Mouse (Mus musculus): ENCODE results near the gene Cbln1.
A peak's percentile ranks its signal among the peaks of the same experiment; 100 is the strongest.

Gene Cbln1

DNA sequence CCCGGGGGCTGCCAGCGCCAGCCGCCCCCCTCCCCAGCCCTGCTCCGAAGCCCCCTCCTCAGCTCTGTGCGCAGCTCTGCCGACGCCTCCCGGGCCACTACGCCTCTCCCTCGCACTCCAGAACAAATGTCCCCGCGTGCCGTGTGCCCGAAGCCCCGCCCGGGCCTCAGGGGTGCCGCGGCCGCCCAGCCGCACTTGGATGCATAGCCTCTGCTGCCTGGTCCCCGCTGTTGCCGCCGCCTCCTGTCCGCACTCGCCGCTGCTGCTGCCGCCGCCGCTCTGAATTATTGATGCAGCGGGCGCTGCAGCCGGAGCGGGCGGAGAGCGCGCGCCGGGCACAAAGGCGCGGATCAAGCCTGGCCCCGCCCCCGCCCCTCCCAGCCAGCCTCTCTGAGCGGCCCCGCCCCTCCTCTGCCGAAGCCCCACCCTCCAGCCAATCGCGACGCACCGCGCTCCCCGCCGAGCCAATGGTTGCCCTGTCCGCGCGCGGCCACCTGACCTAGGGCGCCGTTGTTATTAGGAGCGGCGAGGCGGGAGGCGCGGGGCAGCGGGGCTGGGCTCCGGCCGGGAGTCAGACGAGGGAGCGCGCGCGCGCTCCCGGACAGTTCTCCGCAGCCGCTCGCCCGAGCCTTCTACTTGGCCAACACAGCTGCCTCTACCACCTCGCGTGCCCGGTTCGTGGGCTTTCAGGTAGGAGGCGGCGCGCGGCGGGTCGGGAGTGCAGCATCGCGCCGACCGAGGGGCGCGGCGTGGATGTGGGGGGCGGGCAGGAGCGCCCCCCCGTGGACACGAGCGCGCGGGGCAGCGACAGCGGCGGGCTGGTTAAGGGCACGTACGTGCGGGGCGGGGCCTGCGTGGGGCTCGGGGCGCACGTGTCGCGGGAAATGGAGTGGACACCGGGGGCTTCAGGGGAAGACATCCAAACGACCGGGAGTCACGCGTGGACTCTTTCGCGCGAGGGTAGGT is at the start of gene Cbln1:
Gene Cbln1, minus strand, starts transcription at position 339 of the 966 bp plus-strand sequence.
- peak; percentile 57 for DNase-seq (ENCODE audit: low read depth, low spot score)

DNA sequence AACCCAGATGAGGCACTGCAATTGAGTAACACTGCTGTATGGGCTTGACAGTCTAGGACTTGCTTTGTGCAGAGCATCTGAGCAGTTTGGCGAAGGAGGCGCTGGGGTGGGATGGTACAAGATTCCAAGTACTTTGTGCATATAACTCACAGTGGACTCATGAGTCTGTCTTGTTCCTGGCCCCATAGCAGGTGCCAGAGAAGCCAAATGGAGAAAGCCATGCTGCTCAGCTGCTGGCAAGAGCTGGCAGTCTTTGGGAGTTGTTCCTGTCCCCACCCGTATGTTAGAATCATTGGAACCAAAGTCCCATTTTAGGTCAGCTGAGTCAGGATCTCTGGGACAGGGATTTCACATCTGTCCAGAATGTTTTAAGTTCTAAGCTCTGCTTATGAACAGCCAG is 44.7 kb upstream of the Cbln1 start:
- DNase-seq (ENCODE audit: low read depth, low spot score), result no peak

DNA sequence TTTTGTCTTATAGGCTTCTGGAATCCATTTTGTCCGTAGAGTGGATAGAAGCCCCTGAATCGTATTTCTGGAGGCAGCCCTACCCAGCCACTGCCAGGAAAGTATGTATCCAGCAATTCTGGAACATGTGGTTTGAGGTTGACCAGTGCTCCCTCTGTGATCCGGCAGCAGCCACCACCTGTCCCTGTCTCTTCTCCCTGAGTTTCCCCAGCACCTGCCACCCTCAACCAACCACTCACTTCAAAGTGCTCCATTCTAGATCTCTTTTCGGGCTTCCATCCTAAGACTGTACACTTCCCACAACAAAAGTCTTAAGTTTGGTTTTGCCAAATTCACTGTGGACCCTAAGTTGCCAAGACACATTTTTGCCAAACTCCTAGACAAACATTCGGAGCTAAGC is 41.4 kb upstream of the Cbln1 start:
- DNase-seq (ENCODE audit: low read depth, low spot score), result no peak

DNA sequence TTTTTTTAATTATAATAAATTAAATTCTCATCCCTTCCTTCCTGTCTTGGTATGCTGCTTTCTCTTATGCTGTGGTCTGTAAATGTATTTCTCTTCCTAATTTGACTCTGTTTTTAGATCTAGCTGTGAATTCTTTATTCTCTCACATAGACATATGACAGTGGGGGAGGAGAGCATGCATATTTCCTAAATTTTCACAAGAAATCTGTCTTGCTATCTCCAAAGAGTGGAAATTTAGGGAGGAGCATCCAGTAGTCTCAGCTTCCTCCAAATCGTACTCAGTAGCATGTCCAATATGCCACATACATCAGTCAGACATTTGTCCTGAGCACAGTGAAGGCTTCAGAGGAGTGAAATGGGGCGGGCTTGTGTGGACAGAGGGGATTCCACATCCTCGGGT is 40.9 kb upstream of the Cbln1 start:
- no peak for DNase-seq (ENCODE audit: low read depth, low spot score)

DNA sequence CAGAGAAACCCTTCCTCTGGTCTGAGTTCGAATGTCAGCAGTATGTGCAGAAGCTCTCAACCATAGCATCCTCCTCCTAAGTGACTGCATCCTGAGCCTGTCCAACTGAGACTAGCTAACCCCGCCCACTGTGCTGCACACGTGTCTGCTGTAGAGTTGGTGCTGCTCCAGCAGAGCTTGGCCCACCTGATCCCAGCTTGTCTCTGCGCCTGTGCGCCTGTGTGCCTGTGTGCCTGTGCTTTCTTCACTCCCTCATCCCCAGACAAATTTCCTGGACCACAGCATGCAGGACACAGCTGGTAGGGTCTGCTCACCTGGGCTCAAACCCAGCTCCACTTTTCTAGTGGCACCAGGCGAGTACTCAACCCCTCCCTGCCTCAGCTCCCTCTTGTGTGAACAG is 40.2 kb upstream of the Cbln1 start:
- no peak for DNase-seq (ENCODE audit: low read depth, low spot score)

DNA sequence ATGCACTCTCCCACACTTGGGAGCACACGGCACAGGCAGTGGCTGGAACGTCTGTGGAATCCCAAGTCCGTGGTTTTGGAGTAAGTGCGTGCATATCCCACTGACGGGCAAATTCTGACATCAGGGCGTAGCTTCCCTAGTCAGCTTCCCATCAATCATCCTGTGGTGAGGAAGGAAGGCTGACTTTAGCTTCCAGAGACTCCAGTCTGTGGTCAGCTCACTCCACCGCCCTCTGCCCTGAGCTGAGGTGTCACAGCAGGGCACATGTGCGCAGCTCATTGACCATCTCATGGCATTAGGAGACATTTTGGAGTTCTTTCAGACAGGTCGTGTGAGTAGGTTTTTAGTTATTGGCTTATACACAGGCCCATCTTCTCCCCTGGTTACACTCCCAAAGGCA is 34.6 kb upstream of the Cbln1 start:
- no peak for DNase-seq (ENCODE audit: low read depth, low spot score)

DNA sequence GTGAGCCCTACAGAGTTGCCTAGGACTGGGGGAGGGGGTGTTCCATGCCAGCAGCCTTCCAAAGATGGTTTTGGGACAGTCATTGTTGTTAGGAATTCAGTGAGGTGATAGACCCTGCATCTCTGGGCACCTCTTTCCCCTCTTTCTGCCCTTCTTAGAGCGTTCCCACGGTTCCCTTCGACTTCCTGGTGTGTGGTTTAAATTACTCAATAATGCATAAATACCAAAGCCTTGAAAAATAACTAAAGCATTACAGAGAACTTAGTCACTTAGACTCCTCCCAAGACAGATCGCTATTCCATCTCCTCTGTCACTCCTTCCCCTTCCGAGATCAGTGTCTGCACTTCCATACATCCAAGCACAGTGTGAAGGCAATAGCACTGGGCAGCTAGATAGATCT is 32.0 kb upstream of the Cbln1 start:
- DNase-seq (ENCODE audit: low read depth, low spot score), result no peak

DNA sequence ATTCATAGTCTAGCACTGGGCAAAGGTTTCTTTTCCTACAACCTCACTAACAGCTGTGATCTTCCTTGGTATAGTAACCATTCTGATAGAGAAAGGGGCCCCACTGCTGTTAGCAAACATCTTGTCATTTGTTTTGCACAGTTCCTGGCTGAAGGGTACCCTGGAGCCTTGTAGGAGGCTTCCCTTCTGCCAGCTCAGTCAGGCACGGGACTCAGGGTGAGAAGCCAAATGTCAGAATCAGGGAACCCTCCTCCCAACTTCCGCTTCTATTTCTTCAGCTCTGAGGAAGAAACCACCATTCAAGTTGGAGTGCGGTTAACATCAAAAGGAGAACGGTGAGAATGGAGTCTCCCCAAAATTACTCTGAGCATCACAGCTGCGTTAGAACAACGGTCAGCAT is 30.3 kb upstream of the Cbln1 start:
- DNase-seq (ENCODE audit: low read depth, low spot score), result no peak

DNA sequence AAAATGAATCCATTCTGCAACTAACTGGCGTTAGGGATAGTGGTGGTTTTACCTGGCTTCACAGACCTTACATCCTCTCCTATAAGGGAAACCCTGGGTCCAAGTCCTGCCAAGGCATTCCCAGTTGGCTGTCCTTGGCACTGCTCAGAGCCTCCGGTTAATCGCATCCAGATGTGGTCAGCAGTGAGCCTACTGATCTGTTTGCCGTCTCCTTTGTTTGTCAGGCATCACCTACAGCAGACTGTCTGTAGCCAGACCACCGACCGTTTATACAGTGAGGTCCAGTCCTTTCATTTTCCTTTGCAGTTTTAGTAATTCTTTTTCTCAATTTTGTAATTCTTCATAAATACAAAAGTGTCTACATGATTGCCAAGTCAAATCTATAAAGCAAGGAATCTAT is 25.2 kb upstream of the Cbln1 start:
- DNase-seq (ENCODE audit: low read depth, low spot score), result no peak

DNA sequence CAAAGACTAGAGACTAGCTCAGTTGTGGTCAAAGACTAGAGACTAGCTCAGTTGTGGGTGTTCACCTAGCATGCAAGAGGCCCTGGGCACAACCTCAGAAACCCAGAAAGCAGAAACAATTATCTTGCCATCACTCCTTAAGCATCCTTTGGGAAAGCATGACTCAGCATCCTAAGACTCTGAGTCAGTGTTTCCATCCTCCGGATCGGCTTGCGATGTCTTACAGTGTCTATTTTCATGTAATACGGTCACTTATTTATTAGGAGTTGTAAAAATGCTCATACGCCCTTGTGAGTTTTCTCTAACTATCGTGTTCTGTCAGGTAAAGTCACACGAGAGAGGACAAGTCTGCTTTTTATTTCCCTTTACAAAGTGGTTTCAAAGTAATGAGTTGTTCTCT is 24.1 kb upstream of the Cbln1 start:
- no peak for DNase-seq (ENCODE audit: low read depth, low spot score)

DNA sequence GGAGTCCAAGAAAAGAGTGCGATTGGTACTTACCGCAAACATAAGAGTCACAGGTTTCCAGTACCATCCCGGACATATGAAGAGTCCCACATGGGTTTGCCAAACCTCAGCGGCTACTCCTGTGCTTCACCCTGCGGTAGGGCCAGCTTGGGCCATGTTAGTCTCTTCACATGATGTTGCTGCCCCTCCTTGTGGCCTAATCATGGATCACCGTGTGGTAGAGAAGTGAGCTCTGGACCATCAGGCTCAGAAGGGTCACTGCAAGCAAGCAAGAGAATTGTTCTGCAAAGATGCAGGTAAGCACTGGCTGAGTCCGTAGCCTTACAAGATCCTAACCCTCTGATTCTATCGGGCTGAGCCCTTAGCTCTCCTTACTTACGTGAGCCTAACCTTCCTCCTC is 22.5 kb upstream of the Cbln1 start:
- DNase-seq (ENCODE audit: low read depth, low spot score), result no peak

DNA sequence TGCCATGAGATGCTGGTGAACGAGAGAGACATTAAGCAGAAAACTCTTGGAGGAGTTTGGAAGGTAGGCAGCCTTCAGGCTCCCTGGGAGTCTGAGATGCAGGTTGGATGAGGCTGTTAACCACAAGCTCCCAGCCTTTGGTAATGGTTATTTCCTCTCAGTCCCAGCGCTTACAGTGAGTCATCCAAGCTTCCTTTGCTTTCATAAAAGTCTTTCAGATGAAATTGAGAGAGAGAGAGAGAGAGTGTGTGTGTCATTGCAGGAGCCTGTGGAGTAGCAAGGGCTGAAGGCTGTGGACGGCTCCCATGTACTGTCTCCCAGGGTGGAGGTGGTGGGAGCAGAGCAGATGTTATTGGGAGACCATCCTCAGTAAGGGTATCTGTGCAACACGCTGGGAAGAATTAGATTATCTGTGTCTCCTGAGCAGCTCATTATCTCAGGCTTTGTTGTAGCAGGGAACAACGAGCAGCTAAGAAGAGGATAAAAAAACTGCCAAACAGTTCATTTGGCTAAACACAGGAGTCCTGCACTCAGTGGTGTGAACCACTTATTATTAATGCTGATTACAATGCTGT is 17.5 kb upstream of the Cbln1 start:
- no peak for DNase-seq (ENCODE audit: low read depth, low spot score)

DNA sequence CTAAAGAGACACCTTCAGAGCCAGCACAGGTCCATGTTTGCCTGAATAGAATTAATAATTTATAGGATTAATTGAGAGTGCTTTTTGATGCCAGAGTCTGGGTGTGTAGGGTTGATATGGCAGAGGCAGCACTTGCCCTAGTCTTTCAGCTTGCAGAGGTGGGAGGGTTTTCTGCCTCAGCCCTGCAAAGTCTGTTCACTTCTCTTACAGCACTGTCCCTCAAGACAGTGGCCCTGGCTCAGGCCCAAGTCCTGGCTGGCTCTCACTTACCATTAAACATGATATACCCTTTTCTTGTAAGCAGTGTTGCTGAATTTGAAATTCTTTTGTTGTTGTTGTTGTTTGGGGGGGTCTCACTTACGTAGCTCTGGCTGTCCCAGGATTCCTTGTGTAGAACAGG is 9.0 kb upstream of the Cbln1 start:
- DNase-seq (ENCODE audit: low read depth, low spot score), result no peak

DNA sequence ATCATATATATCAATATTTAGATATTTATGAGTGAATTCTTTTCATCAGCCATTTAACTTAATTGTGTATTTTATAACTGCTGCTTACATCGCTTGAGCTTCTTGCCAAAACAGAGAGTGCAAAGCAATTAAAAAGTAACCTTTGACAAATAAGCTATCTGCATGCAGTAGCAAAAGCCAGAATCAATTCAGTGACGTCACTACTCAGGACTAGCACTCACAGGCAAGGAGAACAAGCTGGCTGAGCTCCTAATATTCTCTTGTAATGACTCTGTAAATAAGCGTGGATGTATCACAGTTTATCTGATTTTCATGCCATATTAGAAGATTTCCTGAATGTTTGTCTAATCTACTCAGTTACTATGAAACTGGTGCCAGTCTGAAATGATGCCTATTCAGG is 5.8 kb upstream of the Cbln1 start:
- no peak for DNase-seq (ENCODE audit: low read depth, low spot score)

DNA sequence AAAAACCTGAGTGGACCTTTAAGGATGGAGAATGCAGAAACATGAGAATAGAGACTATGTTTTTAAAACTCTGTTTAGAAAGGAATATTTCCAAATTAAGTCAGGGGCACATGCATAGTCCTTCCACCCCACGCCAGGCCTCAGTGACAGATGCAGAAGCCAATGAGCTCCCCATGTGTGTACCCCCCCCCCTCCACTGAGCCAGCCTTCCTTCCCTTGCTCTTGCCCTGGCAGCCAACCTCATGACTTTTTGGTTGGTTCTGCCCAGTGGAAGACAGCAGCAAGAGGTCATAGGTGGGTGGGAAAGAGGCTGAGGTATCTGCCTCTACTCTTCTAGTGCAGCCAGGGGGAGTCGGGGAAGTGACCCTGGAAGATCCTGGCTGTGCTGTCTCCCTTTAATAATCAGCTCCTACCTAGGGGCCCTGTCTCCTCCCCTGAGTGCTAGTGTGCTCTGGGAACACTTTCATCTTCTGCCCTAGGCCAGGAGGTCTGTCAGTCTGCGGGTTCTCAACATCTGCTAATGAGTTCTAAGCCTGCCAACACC is 4.8 kb upstream of the Cbln1 start:
- DNase-seq (ENCODE audit: low read depth, low spot score), result no peak

DNA sequence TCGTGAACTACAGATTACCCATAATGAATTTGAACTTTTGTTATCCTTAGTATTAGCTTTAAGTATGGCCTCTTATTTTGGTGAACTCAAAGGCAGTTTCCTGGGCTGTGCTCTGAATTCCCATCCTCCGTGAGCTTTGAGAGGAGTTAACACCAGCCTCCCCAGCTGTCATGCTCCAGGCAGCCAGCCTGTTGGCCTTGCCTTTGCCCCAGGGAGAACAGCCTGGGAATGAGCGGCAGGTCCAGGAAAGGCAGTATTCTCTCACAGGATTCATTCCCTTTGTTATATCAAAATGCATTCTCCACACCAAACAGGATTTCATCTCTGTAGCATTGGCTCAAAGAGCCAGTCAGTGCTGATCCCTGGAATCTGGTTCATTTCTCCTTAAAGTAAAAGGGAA is 3.1 kb upstream of the Cbln1 start:
- no peak for DNase-seq (ENCODE audit: low read depth, low spot score)

DNA sequence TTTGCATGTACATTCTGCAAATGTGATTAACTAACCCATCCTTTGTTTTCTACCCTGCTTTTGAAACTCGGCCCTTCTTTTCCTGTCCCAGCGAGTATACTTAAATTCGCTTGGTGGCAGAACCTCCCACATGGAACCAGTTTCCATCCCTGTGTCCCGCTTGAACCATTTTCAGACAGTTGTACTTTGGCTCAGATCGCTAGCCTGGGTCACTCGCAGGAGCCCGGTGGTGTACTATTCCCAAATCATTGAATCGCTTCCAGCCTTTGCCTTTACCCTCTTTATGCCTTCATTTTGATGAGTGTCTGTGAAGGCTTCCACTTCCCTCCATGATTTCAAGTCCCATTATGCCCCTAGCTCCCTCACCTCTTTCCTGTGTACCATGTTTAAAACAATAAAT is 2.0 kb upstream of the Cbln1 start:
- no peak for DNase-seq (ENCODE audit: low read depth, low spot score)

DNA sequence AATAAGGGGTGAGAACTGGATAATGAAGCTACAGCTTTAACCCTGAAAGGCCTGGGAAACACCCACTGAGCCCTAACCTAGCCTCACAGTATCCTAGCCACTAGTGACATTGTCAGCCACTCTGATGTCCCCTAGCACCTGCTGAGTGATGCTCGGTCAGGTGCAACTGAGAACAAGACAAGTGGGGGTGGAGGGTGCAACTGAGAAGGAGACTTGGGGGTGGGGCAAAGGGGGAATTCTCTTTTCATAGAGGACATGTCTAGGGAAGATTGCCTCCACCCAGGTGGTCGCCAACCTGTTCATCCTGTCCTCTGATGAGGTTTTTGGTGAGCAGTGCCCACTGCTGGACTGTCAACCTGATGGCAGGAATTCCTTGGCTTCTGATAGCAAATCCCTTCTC is 1.5 kb upstream of the Cbln1 start:
- DNase-seq (ENCODE audit: low read depth, low spot score), result no peak

DNA sequence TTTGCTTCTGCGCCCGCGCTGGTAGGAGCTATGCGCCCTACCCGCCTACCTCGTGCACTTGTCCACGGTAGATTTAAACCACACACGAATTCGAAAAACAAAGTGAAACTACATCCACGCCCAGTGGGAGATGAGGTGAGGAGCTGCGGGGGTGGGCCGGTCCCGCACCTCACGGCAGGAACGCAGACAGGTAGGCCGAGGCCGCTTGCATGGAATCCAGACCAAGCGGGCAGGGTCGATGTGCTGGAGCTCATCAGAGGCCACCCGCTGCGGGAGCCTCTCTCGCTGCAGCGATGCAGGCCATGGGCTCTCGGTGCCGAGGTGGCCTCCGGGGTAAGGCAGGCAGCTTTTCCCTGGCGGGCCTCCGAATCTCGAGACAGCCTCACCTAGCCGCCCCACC is 905 bp upstream of the Cbln1 start:
- DNase-seq (ENCODE audit: low read depth, low spot score), result no peak

DNA sequence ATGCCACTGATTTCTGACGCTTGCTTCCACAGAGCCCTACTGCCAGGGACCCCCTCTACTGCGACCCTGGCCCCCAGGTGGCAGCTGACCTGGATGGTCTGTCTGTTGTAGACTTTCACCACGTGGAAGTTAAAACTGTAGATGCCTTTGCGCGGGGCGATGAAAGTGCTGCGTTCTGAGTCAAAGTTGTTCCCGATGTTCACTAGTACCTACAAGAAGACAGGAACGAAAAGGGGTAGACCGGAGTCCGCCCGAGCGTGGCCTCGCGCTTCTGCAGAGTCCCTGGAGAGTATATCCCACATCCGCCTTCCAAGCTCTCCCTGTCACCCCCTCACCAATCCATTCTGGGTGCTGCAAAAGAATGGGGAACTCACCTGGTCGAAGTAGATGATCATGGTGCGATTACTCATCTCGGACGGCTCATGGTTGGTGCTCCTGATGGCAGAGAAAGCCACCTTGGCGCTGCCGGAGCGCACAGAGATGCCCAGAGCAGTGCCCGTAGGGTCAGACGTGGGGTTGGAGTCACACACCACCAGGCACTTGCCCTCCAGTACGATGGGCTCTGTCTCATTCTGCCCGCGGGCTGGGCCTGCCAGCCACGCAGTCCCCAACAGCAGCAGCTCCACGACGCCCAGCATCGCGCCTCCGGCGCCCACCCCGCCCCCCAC is 672 bp downstream of the Cbln1 start:
- no peak for DNase-seq (ENCODE audit: low read depth, low spot score)

DNA sequence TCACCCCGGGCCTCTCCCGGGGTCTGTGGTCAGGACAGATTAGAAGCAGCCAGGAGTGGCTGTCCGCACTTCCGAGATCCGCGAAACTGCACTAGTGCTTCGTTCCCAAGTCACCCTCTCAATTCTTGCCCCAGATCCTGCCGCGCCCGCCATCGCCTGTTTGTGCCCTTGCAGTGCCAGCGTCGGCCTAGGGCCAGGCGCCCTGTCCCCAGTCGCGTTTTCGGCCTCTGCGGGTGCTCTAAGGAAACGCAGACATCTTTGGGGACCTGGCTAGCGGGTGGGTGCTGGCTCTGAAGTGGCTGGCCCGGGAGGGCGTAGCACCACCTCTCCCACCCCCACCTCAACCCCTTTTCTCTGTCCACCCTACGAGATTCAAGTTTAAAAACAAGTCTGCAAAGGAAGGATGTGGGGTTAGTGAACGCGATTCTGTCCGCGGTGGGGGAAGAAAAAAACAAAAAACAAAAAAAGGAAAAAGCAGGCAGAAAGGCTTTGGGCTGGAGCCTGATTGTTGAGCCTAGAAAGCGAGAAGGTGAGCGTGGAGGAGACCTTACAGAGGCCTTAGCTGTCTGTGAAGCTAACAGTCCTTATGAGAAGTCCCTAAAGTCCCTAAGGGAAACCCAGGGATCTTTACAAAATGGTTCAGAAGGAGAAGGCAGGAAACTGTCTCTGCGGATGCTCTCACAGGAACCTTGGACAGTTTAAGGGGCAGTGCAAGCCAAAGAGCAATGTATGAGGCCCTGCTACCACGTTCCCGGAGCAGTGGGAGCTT is 1.4 kb downstream of the Cbln1 start:
- DNase-seq (ENCODE audit: low read depth, low spot score), result no peak
